Mouse (Mus musculus): ENCODE data around the gene 4933405L10Rik. TPM values are rescaled to one million over a fixed set of nuclear protein-coding genes. Genes with fewer than 3 reads are reported as not detected.
A peak's percentile ranks its signal among the peaks of the same experiment; 100 is the strongest.

4933405L10Rik gene
- polyA plus RNA-seq, 1 experiment: not detected

- TF ChIP-seq POLR2A (IDR thresholded peaks at IDR 0.05; ENCODE audit: low read depth, low read length) (no peak), CTCF (IDR thresholded peaks at IDR 0.05; ENCODE audit: extremely low read depth, insufficient read length, insufficient replicate concordance, low read depth, low read length) (no peak)
These were observed 1.2 kb downstream of the 4933405L10Rik start for GRCm38 (mm10) chr8:105708675-105709074.

GRCm38 (mm10) chr8:105709317-105709716 lies 1.9 kb downstream of the 4933405L10Rik start:
- 85% methylated on average over 13 of the region's 14 CpGs for WGBS
- no peak overlapping the region for H3K4me3 ChIP-seq (ENCODE audit: low read depth, low read length)
- H3K27ac ChIP-seq (ENCODE audit: insufficient read depth, low read depth, low read length): no peak overlapping the region
- peaks cover 8% of the 10 kb centered on the region for H3K4me1 ChIP-seq (ENCODE audit: control insufficient read depth, insufficient read depth, insufficient read length, low read length)
- no peaks in the 10 kb centered on the region for H3K36me3 ChIP-seq (ENCODE audit: control insufficient read depth, insufficient read depth, low read length)
- H3K27me3 ChIP-seq (ENCODE audit: control insufficient read depth, insufficient read depth, low read length): no peaks in the 10 kb centered on the region
- TF ChIP-seq CTCF (IDR thresholded peaks at IDR 0.05; ENCODE audit: extremely low read depth, insufficient read length, insufficient replicate concordance, low read depth, low read length) (no peak), POLR2A (IDR thresholded peaks at IDR 0.05; ENCODE audit: low read depth, low read length) (no peak)

More at GRCm38 (mm10) chr8:105708675-105709074, 1.2 kb downstream of the 4933405L10Rik start:
- Histone ChIP-seq H3K4me3 (ENCODE audit: low read depth, low read length) (no peak overlapping the region), H3K27ac (ENCODE audit: insufficient read depth, low read depth, low read length) (no peak overlapping the region), H3K27me3 (ENCODE audit: control insufficient read depth, insufficient read depth, low read length) (no peaks in the 10 kb centered on the region), H3K36me3 (ENCODE audit: control insufficient read depth, insufficient read depth, low read length) (no peaks in the 10 kb centered on the region), H3K4me1 (ENCODE audit: control insufficient read depth, insufficient read depth, insufficient read length, low read length) (peaks cover 8% of the 10 kb centered on the region)
- 92% methylated on average over 8 of the region's 8 CpGs for WGBS

GRCm38 (mm10) chr8:105712286-105712685 lies 4.8 kb downstream of the 4933405L10Rik start:
- TF ChIP-seq CTCF (IDR thresholded peaks at IDR 0.05; ENCODE audit: extremely low read depth, insufficient read length, insufficient replicate concordance, low read depth, low read length): no peak
- no peak for TF ChIP-seq POLR2A (IDR thresholded peaks at IDR 0.05; ENCODE audit: low read depth, low read length)
- no peaks in the 10 kb centered on the region for H3K27me3 ChIP-seq (ENCODE audit: control insufficient read depth, insufficient read depth, low read length)
- WGBS: 83% methylated on average over 3 of the region's 3 CpGs
- peaks cover 8% of the 10 kb centered on the region for H3K4me1 ChIP-seq (ENCODE audit: control insufficient read depth, insufficient read depth, insufficient read length, low read length)
- 0 out of 2 replicates have a peak, but pooled peaks cover 3% of the 10 kb centered on the region for H3K36me3 ChIP-seq (ENCODE audit: control insufficient read depth, insufficient read depth, low read length)
- H3K4me3 ChIP-seq (ENCODE audit: low read depth, low read length): no peak overlapping the region
- H3K27ac ChIP-seq (ENCODE audit: insufficient read depth, low read depth, low read length): no peak overlapping the region

GRCm38 (mm10) chr8:105714139-105714538 lies 6.7 kb downstream of the 4933405L10Rik start:
- no peaks in the 10 kb centered on the region; the same call in none of the 2 replicates for H3K4me1 ChIP-seq (ENCODE audit: control insufficient read depth, insufficient read depth, insufficient read length, low read length)
- no peak overlapping the region for H3K27ac ChIP-seq (ENCODE audit: insufficient read depth, low read depth, low read length)
- no peaks in the 10 kb centered on the region for H3K27me3 ChIP-seq (ENCODE audit: control insufficient read depth, insufficient read depth, low read length)
- TF ChIP-seq CTCF (IDR thresholded peaks at IDR 0.05; ENCODE audit: extremely low read depth, insufficient read length, insufficient replicate concordance, low read depth, low read length) (peak; percentile 79; the same call in 1 of the 2 replicates), POLR2A (IDR thresholded peaks at IDR 0.05; ENCODE audit: low read depth, low read length) (no peak)
- 4% methylated on average over 3 of the region's 3 CpGs for WGBS
- H3K36me3 ChIP-seq (ENCODE audit: control insufficient read depth, insufficient read depth, low read length): 0 out of 2 replicates have a peak, but pooled peaks cover 4% of the 10 kb centered on the region
- no peak overlapping the region for H3K4me3 ChIP-seq (ENCODE audit: low read depth, low read length)

- Histone ChIP-seq H3K27me3 (ENCODE audit: control insufficient read depth, insufficient read depth, low read length) (no peaks in the 10 kb centered on the region), H3K27ac (ENCODE audit: insufficient read depth, low read depth, low read length) (no peak overlapping the region), H3K36me3 (ENCODE audit: control insufficient read depth, insufficient read depth, low read length) (0 out of 2 replicates have a peak, but pooled peaks cover 4% of the 10 kb centered on the region), H3K4me3 (ENCODE audit: low read depth, low read length) (no peak overlapping the region), H3K4me1 (ENCODE audit: control insufficient read depth, insufficient read depth, insufficient read length, low read length) (no peaks in the 10 kb centered on the region; the same call in none of the 2 replicates)
- WGBS: 22% methylated on average over 6 of the region's 6 CpGs
- no peak for TF ChIP-seq POLR2A (IDR thresholded peaks at IDR 0.05; ENCODE audit: low read depth, low read length)
These were observed 7.6 kb downstream of the 4933405L10Rik start for GRCm38 (mm10) chr8:105715042-105715441.

- WGBS: 95% methylated on average over 15 of the region's 15 CpGs
- no peak for TF ChIP-seq POLR2A (IDR thresholded peaks at IDR 0.05; ENCODE audit: low read depth, low read length)
- no peak for TF ChIP-seq CTCF (IDR thresholded peaks at IDR 0.05; ENCODE audit: extremely low read depth, insufficient read length, insufficient replicate concordance, low read depth, low read length)
These were observed 9.0 kb downstream of the 4933405L10Rik start for GRCm38 (mm10) chr8:105716302-105716945.

GRCm38 (mm10) chr8:105719637-105720036 lies 12.2 kb downstream of the 4933405L10Rik start:
- H3K27ac ChIP-seq (ENCODE audit: insufficient read depth, low read depth, low read length): no peak overlapping the region
- peaks cover 8% of the 10 kb centered on the region; the same call in 1 of the 2 replicates for H3K36me3 ChIP-seq (ENCODE audit: control insufficient read depth, insufficient read depth, low read length)
- TF ChIP-seq POLR2A (IDR thresholded peaks at IDR 0.05; ENCODE audit: low read depth, low read length): no peak
- no peak for TF ChIP-seq CTCF (IDR thresholded peaks at IDR 0.05; ENCODE audit: extremely low read depth, insufficient read length, insufficient replicate concordance, low read depth, low read length)
- no peak overlapping the region for H3K4me3 ChIP-seq (ENCODE audit: low read depth, low read length)
- H3K27me3 ChIP-seq (ENCODE audit: control insufficient read depth, insufficient read depth, low read length): no peaks in the 10 kb centered on the region
- H3K4me1 ChIP-seq (ENCODE audit: control insufficient read depth, insufficient read depth, insufficient read length, low read length): no peaks in the 10 kb centered on the region; the same call in none of the 2 replicates
- 83% methylated on average over 4 of the region's 4 CpGs for WGBS

More at GRCm38 (mm10) chr8:105716302-105716945, 9.0 kb downstream of the 4933405L10Rik start:
- no peak overlapping the region for H3K27ac ChIP-seq (ENCODE audit: insufficient read depth, low read depth, low read length)
- H3K27me3 ChIP-seq (ENCODE audit: control insufficient read depth, insufficient read depth, low read length): no peaks in the 10 kb centered on the region
- no peak overlapping the region for H3K4me3 ChIP-seq (ENCODE audit: low read depth, low read length)
- H3K36me3 ChIP-seq (ENCODE audit: control insufficient read depth, insufficient read depth, low read length): 0 out of 2 replicates have a peak, but pooled peaks cover 7% of the 10 kb centered on the region
- H3K4me1 ChIP-seq (ENCODE audit: control insufficient read depth, insufficient read depth, insufficient read length, low read length): no peaks in the 10 kb centered on the region; the same call in none of the 2 replicates
